ENCODE assay signal across 13 mouse cellular contexts in the genomic region with DNA sequence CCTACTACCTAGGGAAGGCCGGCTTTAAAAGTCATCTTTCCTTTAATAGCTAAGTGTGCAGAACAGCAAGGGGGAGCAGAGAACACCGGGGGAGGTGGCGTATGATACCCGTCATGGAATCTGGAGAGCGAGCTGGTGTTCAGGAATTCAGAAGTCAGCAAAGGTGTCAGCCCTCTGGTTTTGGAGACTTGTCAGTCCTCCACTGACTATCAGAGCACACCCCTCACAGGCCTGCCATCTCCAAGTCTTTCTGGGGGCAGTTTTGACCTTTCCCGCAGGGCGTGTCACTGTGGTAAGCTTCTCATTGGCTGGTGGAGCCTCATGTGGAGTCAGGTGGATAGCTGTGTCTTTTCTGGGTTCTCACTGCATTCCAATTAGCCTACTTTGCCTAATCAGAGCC.
"Had no signal": no experiment of that assay in that cellular context is flagged by ENCODE, and none has a peak within 500 bp of the region (broad histone marks: within the 10 kb centered on the region; RNA-seq: fewer than 3 reads in every experiment).

No protein-coding gene starts in this region.

- H3K27ac ChIP-seq: left cerebral cortex, adult 2 months; liver, embryonic 13.5 days had no signal

- DNase-seq: kidney, postnatal 10 days; kidney, postnatal 36 days; layer of hippocampus, postnatal 36 days; liver, embryonic 13.5 days; lung, adult 2 months; lung, postnatal 14 days; lung, postnatal 4 days; midbrain, embryonic 14.5 days; right cerebral cortex, postnatal 14 days; thymus, adult 18-20 months; thymus, postnatal 36 days had no signal

- H3K4me3 ChIP-seq: kidney, embryonic 15.5 days; left cerebral cortex, adult 2 months; liver, embryonic 13.5 days had no signal
